Mouse (Mus musculus): ENCODE results near the gene Cdrt4.

DNA sequence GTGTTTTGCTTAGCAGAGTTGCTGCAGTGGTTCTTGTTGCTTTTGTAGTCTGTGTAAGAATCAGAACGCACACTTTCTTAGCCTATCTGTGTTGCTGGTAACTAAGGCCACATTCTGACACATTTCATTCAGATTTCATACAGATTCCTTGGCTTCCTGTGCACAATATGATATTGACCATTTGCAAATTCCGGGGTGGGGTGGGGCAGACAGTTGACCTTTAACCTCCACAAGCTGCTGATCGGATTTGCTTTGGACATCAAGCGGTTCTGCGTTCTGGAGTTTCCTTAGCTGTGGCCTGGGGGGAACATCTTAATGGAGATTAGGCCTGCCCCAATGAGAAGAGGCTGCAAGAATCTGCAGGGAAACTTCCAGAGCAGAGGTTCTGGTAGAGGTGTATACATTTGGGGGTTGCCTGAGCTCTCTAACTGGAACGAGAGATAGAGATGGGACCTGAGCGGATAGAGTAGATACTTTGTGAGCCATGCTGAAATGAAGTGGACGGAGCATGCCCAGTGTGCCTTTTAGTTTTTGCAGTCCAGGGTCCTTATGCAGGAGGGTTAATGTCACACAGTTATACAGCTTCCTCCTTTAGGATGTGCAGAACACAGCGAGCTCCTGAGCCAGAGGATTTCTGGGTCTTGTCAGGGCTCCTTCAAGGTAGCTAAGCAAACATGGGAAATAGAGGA is 44.2 kb downstream of the Cdrt4 start:
- no peak for TF ChIP-seq CTCF (IDR thresholded peaks at IDR 0.05; ENCODE audit: control insufficient read depth, insufficient read depth, insufficient read length)
- no peak for TF ChIP-seq MAX (IDR thresholded peaks at IDR 0.05)
- TF ChIP-seq MYOG (IDR thresholded peaks at IDR 0.05; ENCODE audit: control insufficient read depth, extremely low read depth, insufficient read length) = no peak
- no peak for TF ChIP-seq MYOD1 (IDR thresholded peaks at IDR 0.05; ENCODE audit: control insufficient read depth, insufficient read length, low read depth)
- no peak for TF ChIP-seq FOSL1 (IDR thresholded peaks at IDR 0.05; ENCODE audit: insufficient read depth, low read length, poor library complexity, severe bottlenecking)
- no peak for TF ChIP-seq USF1 (IDR thresholded peaks at IDR 0.05; ENCODE audit: low read depth)
- TF ChIP-seq CEBPB (IDR thresholded peaks at IDR 0.05; ENCODE audit: low read depth) = no peak

All from C2C12 (cell line).